Mouse (Mus musculus) myocyte (in vitro differentiated cells): ENCODE measurements at regions not wholly inside any gene's neighbourhood (a gene's known extent, or its start where the extent isn't known, plus 50 kb on each side); places are given as distances from the start of the nearest gene placed in this dataset.

ENCODE experiments used
- H3K27me3 ChIP-seq: one replicate; pipeline ENCODE4 v1.6.1; 2011; ENCODE audit not compliant: control insufficient read depth, insufficient read depth, insufficient read length
- H3K36me3 ChIP-seq: one replicate; pipeline ENCODE4 v1.6.1; 2011; ENCODE audit not compliant: control insufficient read depth, insufficient read depth
- H3K4me2 ChIP-seq: one replicate; pipeline ENCODE4 v1.6.1; 2011; ENCODE audit warnings: low read depth, control low read depth
- H3K4me3 ChIP-seq: one replicate; pipeline ENCODE4 v1.5.1; 2011; ENCODE audit warnings: mild to moderate bottlenecking, control low read depth, moderate library complexity
- H3K79me2 ChIP-seq: one replicate; pipeline ENCODE4 v1.6.1; 2011; ENCODE audit not compliant: control insufficient read depth, insufficient read depth
- H3ac ChIP-seq: one replicate; pipeline ENCODE4 v1.6.1; 2011; ENCODE audit not compliant: control insufficient read depth, insufficient read length
- CEBPB ChIP-seq: IDR thresholded peaks from 2 replicates; pipeline ENCODE4 v1.6.1; 2011; ENCODE audit warnings: mild to moderate bottlenecking, moderate library complexity; ENCODE audit not compliant: poor library complexity, insufficient read depth, severe bottlenecking
- E2F4 ChIP-seq: IDR thresholded peaks from one replicate; pipeline ENCODE4 v1.6.1; 2011; ENCODE audit warnings: mild to moderate bottlenecking, control low read depth, moderate library complexity; ENCODE audit not compliant: insufficient read depth
- MAX ChIP-seq: IDR thresholded peaks from one replicate; pipeline ENCODE4 v1.6.1; 2011; ENCODE audit warnings: low read depth, mild to moderate bottlenecking, control low read depth
- MYOD1 ChIP-seq, 3 experiments: IDR thresholded peaks; one replicate each; pipeline ENCODE4 v1.6.1; 2011; ENCODE audit warnings: control low read depth in 2 of 3, low read depth in 2 of 3, mild to moderate bottlenecking in 2 of 3, moderate library complexity in 1 of 3; ENCODE audit not compliant: insufficient read length in 2 of 3, control insufficient read depth in 1 of 3
- MYOG ChIP-seq, 3 experiments: IDR thresholded peaks; one replicate each; pipeline ENCODE4 v1.6.1; 2011; ENCODE audit warnings: control low read depth in 2 of 3, low read depth in 2 of 3, mild to moderate bottlenecking in 2 of 3; ENCODE audit not compliant: insufficient read length in 2 of 3, control insufficient read depth in 1 of 3, insufficient read depth in 1 of 3
- POLR2A ChIP-seq: IDR thresholded peaks from one replicate; pipeline ENCODE4 v1.6.1; 2011; ENCODE audit warnings: low read depth, mild to moderate bottlenecking, control low read depth, moderate library complexity; ENCODE audit not compliant: insufficient read length
- POLR2AphosphoS2 ChIP-seq: IDR thresholded peaks from one replicate; pipeline ENCODE4 v1.6.1; 2011; ENCODE audit warnings: low read depth, control low read depth; ENCODE audit not compliant: insufficient read length
- REST ChIP-seq: IDR thresholded peaks from one replicate; pipeline ENCODE4 v1.6.1; 2011; ENCODE audit warnings: mild to moderate bottlenecking, control low read depth, moderate library complexity; ENCODE audit not compliant: insufficient read depth, insufficient read length
- SRF ChIP-seq: IDR thresholded peaks from one replicate; pipeline ENCODE4 v1.6.1; 2011; ENCODE audit warnings: low read depth; ENCODE audit not compliant: control insufficient read depth, insufficient read length
- TCF12 ChIP-seq: IDR thresholded peaks from one replicate; pipeline ENCODE4 v1.6.1; 2011; ENCODE audit warnings: mild to moderate bottlenecking, control low read depth; ENCODE audit not compliant: poor library complexity, insufficient read depth, severe bottlenecking
- TCF3 ChIP-seq: IDR thresholded peaks from one replicate; pipeline ENCODE4 v1.6.1; 2011; ENCODE audit warnings: low read depth, control low read depth; ENCODE audit not compliant: insufficient read length
- USF1 ChIP-seq: IDR thresholded peaks from one replicate; pipeline ENCODE4 v1.6.1; 2011; ENCODE audit warnings: low read depth, mild to moderate bottlenecking, control low read depth, moderate library complexity

- no peaks in the 10 kb centered on the region for H3K36me3 ChIP-seq
- H3K27me3 ChIP-seq: no peaks in the 10 kb centered on the region
- no peak overlapping the region for H3K4me3 ChIP-seq
- TF ChIP-seq CEBPB (no peak), REST (no peak), MAX (no peak), MYOG (IDR thresholded peaks at IDR 0.05; ENCODE audit: control insufficient read depth in 1 of 3, insufficient read depth in 1 of 3, insufficient read length in 2 of 3, low read depth in 2 of 3) (no peak), TCF12 (no peak), E2F4 (no peak), POLR2AphosphoS2 (no peak), USF1 (no peak), POLR2A (no peak), SRF (no peak), TCF3 (no peak), MYOD1 (IDR thresholded peaks at IDR 0.05; ENCODE audit: control insufficient read depth in 1 of 3, insufficient read length in 2 of 3, low read depth in 2 of 3) (no peak)
- H3ac ChIP-seq: no peak overlapping the region
- H3K4me2 ChIP-seq: no peak overlapping the region
- H3K79me2 ChIP-seq: no peaks in the 10 kb centered on the region
Observed at GRCm38 (mm10) chr3:156305064-156305463, 256.5 kb upstream of the Negr1 start.

GRCm38 (mm10) chr3:156335033-156335793 is 226.4 kb upstream of the Negr1 start:
- TF ChIP-seq POLR2AphosphoS2: no peak
- no peak for TF ChIP-seq USF1
- TF ChIP-seq POLR2A: no peak
- TF ChIP-seq MYOD1 (IDR thresholded peaks at IDR 0.05; ENCODE audit: control insufficient read depth in 1 of 3, insufficient read length in 2 of 3, low read depth in 2 of 3): no peak
- no peak for TF ChIP-seq SRF
- no peak for TF ChIP-seq TCF3
- Histone ChIP-seq H3K36me3 (no peaks in the 10 kb centered on the region), H3ac (no peak overlapping the region), H3K4me2 (no peak overlapping the region), H3K4me3 (no peak overlapping the region), H3K27me3 (no peaks in the 10 kb centered on the region), H3K79me2 (no peaks in the 10 kb centered on the region)

GRCm38 (mm10) chr3:156341484-156341883 is 220.1 kb upstream of the Negr1 start:
- no peak overlapping the region for H3K4me3 ChIP-seq
- H3K27me3 ChIP-seq: no peaks in the 10 kb centered on the region
- no peak overlapping the region for H3ac ChIP-seq
- H3K4me2 ChIP-seq: no peak overlapping the region
- no peaks in the 10 kb centered on the region for H3K36me3 ChIP-seq
- TF ChIP-seq TCF3 (no peak), MYOD1 (IDR thresholded peaks at IDR 0.05; ENCODE audit: control insufficient read depth in 1 of 3, insufficient read length in 2 of 3, low read depth in 2 of 3) (no peak), TCF12 (no peak), CEBPB (no peak), SRF (no peak)
- H3K79me2 ChIP-seq: no peaks in the 10 kb centered on the region

GRCm38 (mm10) chr3:156351727-156352126 is 209.9 kb upstream of the Negr1 start:
- no peak overlapping the region for H3K4me3 ChIP-seq
- no peaks in the 10 kb centered on the region for H3K79me2 ChIP-seq

GRCm38 (mm10) chr3:156353430-156353829 is 208.2 kb upstream of the Negr1 start:
- Histone ChIP-seq H3K4me2 (no peak overlapping the region), H3K36me3 (no peaks in the 10 kb centered on the region), H3K79me2 (no peaks in the 10 kb centered on the region), H3ac (no peak overlapping the region), H3K27me3 (no peaks in the 10 kb centered on the region), H3K4me3 (no peak overlapping the region)
- no peak for TF ChIP-seq CEBPB
- TF ChIP-seq E2F4: no peak
- no peak for TF ChIP-seq MYOG (IDR thresholded peaks at IDR 0.05; ENCODE audit: control insufficient read depth in 1 of 3, insufficient read depth in 1 of 3, insufficient read length in 2 of 3, low read depth in 2 of 3)
- no peak for TF ChIP-seq POLR2AphosphoS2
- no peak for TF ChIP-seq USF1
- no peak for TF ChIP-seq SRF
- no peak for TF ChIP-seq REST
- no peak for TF ChIP-seq MYOD1 (IDR thresholded peaks at IDR 0.05; ENCODE audit: control insufficient read depth in 1 of 3, insufficient read length in 2 of 3, low read depth in 2 of 3)
- no peak for TF ChIP-seq TCF12
- no peak for TF ChIP-seq MAX
- TF ChIP-seq TCF3: no peak
- no peak for TF ChIP-seq POLR2A

More at GRCm38 (mm10) chr3:156351727-156352126, 209.9 kb upstream of the Negr1 start:
- TF ChIP-seq REST: no peak
- no peaks in the 10 kb centered on the region for H3K27me3 ChIP-seq
- no peaks in the 10 kb centered on the region for H3K36me3 ChIP-seq
- H3K4me2 ChIP-seq: no peak overlapping the region
- no peak overlapping the region for H3ac ChIP-seq
